Mouse (Mus musculus): ENCODE results near the gene Ttc41.
"Not testable (repeated sequence)": the region's sequence is repeated elsewhere in the genome, so short reads cannot be mapped to it uniquely, and the experiment has no call there.

DNA sequence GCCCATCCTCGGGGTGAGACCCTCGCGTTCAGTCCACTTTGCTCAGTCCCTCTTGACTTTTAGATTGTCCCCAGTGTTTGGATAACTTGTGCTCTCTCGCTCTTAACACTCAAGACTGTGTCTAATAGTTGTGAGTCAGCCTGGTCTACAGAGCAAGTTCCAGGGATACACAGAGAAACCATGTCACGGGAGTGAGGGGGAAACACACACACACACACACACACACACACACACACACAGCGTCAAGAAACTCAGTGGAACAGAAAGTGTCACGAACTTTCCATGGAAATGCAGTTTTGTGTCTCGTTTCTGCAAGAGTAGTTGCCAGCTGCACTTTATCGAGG is 19.6 kb upstream of the Ttc41 start:
- TF ChIP-seq GATA1 (IDR thresholded peaks at IDR 0.05; ENCODE audit: borderline replicate concordance, low read length); FLI1 (IDR thresholded peaks at IDR 0.05; ENCODE audit: low read length): not testable (repeated sequence)
